Mouse (Mus musculus) C2C12 (cell line): ENCODE measurements around the gene Bag2. TPM values are rescaled to one million over a fixed set of nuclear protein-coding genes. Genes with fewer than 3 reads are reported as not detected.
A peak's percentile ranks its signal among the peaks of the same experiment; 100 is the strongest.
"Not testable (repeated sequence)": the region's sequence is repeated elsewhere in the genome, so short reads cannot be mapped to it uniquely, and the experiment has no call there.

Experiments
- H3K27me3 ChIP-seq: one replicate; pipeline ENCODE4 v1.6.1; 2011; ENCODE audit not compliant: control insufficient read depth, insufficient read depth, insufficient read length
- H3K36me3 ChIP-seq: one replicate; pipeline ENCODE4 v1.6.1; 2011; ENCODE audit not compliant: control insufficient read depth, insufficient read depth
- H3K4me3 ChIP-seq: one replicate; pipeline ENCODE4 v1.5.1; 2011; ENCODE audit warnings: mild to moderate bottlenecking, control low read depth; ENCODE audit not compliant: poor library complexity, insufficient read depth, severe bottlenecking
- H3K79me2 ChIP-seq: one replicate; pipeline ENCODE4 v1.6.1; 2011; ENCODE audit not compliant: control insufficient read depth, insufficient read depth
- H3K79me3 ChIP-seq: one replicate; pipeline ENCODE4 v1.6.1; 2011; ENCODE audit warnings: low read depth, control low read depth
- H3ac ChIP-seq: one replicate; pipeline ENCODE3; 2011; ENCODE audit warnings: low read depth; ENCODE audit not compliant: control insufficient read depth, insufficient read length
- CEBPB ChIP-seq: IDR thresholded peaks from one replicate; pipeline ENCODE4 v1.6.1; 2011; ENCODE audit warnings: low read depth, mild to moderate bottlenecking, control low read depth, moderate library complexity
- CTCF ChIP-seq: IDR thresholded peaks from one replicate; pipeline ENCODE4 v1.5.1; 2011; ENCODE audit not compliant: control insufficient read depth, insufficient read depth, insufficient read length
- FOSL1 ChIP-seq: IDR thresholded peaks from one replicate; pipeline ENCODE4 v1.8.0; 2011; ENCODE audit warnings: mild to moderate bottlenecking, low read length; ENCODE audit not compliant: poor library complexity, insufficient read depth, severe bottlenecking
- MAX ChIP-seq: IDR thresholded peaks from one replicate; pipeline ENCODE4 v1.6.1; 2011; ENCODE audit warnings: mild to moderate bottlenecking, control low read depth
- MYOD1 ChIP-seq: IDR thresholded peaks from one replicate; pipeline ENCODE4 v1.6.1; 2011; ENCODE audit warnings: low read depth; ENCODE audit not compliant: control insufficient read depth, insufficient read length
- MYOG ChIP-seq: IDR thresholded peaks from one replicate; pipeline ENCODE4 v1.6.1; 2011; ENCODE audit not compliant: control insufficient read depth, insufficient read length; ENCODE audit errors: extremely low read depth
- USF1 ChIP-seq: IDR thresholded peaks from one replicate; pipeline ENCODE4 v1.6.1; 2011; ENCODE audit warnings: low read depth, mild to moderate bottlenecking, control low read depth, moderate library complexity
- polyA plus RNA-seq: library from polyadenylated mRNA; unstranded; fragments of >200 nt; fragmentation: generic; extraction: Trizol; gene quantifications from one replicate; pipeline ENCODE4 v1.2.1, GENCODE M21; 2012; ENCODE audit warnings: missing spikeins

The Bag2 gene
- polyA plus RNA-seq, 1 experiment, result 52.0 TPM

DNA sequence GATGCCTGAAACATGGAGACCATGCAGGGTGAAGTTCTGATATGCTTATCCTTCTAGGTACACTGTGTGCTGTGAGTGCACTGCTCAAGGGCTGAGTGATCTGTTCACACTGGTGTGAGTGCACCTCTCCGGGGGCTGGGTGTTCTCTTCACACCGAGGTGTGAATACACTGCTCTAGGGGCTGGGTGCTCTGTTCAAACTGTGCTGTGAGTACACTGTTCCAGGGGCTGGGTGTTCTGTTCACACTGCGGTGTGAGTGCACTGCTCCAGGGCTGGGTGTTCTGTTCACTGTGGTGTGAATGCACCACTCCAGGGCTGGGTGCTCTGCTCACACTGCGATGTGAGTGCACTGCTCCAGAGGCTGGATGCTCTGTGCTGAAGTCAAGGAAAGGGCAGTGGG lies 11.7 kb downstream of the Bag2 start:
- H3ac ChIP-seq, result no peak overlapping the region
- H3K79me2 ChIP-seq, result peaks cover 9% of the 10 kb centered on the region
- peaks cover 28% of the 10 kb centered on the region for H3K36me3 ChIP-seq
- no peaks in the 10 kb centered on the region for H3K27me3 ChIP-seq
- TF ChIP-seq MYOD1, result no peak
- TF ChIP-seq MAX, result no peak
- TF ChIP-seq FOSL1, result no peak
- TF ChIP-seq CTCF, result no peak
- no peak for TF ChIP-seq CEBPB
- TF ChIP-seq MYOG, result no peak
- no peak for TF ChIP-seq USF1
- no peak overlapping the region for H3K4me3 ChIP-seq
- H3K79me3 ChIP-seq, result peaks cover 1% of the 10 kb centered on the region

DNA sequence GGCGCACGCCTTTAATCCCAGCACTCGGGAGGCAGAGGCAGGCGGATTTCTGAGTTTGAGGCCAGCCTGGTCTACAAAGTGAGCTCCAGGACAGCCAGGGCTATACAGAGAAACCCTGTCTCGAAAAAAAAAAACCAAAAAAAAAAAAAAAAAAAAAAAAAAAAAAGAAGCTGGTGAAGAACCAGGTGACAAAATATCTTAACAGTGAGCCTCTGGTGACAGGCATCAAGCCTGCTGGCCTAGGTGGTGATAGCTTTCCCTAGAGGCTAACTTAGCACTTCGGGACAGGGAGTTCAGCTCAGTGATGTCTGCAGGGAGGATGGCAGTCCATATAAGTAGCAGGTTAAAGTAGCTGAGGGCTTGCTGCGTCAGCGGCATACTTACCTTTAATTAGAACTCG lies 12.8 kb downstream of the Bag2 start:
- not testable (repeated sequence) for H3K79me2 ChIP-seq, H3K4me3 ChIP-seq, H3ac ChIP-seq, H3K27me3 ChIP-seq, H3K79me3 ChIP-seq
- H3K36me3 ChIP-seq, result peaks cover 35% of the 10 kb centered on the region

DNA sequence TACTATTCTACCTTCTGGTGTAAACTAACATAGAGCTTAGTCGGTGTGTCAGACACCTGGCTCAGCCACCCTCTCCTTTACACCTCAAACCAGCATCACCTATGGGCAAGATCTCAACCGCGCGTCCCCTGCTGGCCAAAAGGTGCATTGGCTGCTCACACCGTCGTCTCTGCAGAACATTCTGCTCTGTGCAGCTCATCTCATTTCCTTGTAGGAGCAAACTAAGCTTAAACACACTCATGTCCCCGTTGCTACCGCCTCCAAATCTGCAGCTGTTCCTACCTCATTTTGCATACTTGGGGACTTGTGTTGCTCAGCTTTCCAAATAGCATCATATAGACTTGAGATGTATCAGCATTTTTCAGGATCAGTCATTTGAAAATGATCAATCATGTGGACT lies 14.7 kb downstream of the Bag2 start:
- peak; percentile 72 for TF ChIP-seq CTCF
- no peak for TF ChIP-seq FOSL1
- no peak overlapping the region for H3K4me3 ChIP-seq
- H3ac ChIP-seq, result no peak overlapping the region
- no peaks in the 10 kb centered on the region for H3K27me3 ChIP-seq
- H3K36me3 ChIP-seq, result peaks cover 50% of the 10 kb centered on the region
- no peaks in the 10 kb centered on the region for H3K79me2 ChIP-seq
- H3K79me3 ChIP-seq, result no peaks in the 10 kb centered on the region

DNA sequence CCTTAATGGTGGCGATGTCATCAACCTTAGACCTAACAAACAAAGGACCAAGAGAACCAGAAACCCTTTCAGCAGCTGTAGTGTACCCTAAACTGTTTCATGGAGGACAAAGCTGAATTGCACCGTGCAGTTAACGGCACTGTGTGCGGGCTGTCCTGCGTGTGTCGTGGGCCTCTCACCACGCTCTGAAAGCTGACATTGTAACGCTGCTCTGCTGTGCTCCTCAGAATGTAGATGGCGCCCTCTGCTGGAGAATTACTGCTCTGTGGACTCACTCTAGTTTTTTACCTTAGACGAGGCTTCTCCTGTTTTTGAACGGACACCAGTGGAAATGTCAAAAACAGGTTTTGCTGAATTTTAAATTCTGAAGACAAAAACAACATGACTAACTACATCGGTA lies 18.3 kb downstream of the Bag2 start:
- H3K79me3 ChIP-seq, result no peaks in the 10 kb centered on the region
- no peaks in the 10 kb centered on the region for H3K79me2 ChIP-seq
- TF ChIP-seq MAX (no peak), CTCF (peak; percentile 81), MYOG (no peak), USF1 (no peak), MYOD1 (no peak)
- no peaks in the 10 kb centered on the region for H3K27me3 ChIP-seq
- no peak overlapping the region for H3K4me3 ChIP-seq
- no peak overlapping the region for H3ac ChIP-seq
- H3K36me3 ChIP-seq, result peaks cover 54% of the 10 kb centered on the region

DNA sequence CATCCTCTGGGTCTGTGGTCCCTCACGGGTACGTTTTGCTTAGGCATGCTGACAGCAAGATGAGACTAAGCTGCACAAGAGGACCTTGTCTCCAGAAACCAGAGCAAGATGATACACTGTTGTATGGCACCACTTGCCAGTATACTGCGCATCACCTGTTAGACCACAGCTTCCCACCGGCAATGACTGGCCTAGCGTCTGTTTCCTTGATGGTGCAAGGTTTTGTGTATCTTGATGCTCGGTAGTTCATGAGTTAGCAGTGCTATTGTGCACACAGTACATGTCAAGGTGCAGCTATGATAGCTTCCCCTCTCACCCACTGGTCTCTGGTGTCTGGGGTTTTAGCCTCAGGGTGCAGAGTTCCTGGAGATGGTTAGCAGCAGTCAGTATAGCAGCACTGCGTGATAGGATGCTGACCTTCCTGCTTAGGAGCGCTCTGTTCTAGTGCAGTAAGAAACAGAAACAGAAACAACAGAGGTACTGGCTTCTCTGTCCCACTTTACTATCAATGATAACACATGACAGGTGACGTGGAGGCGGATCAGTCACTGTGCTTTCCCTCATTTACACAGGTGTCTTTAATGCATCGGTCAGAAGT lies 18.8 kb downstream of the Bag2 start:
- TF ChIP-seq CEBPB, result no peak
- TF ChIP-seq MYOG, result no peak
- no peak for TF ChIP-seq MYOD1
- no peak for TF ChIP-seq MAX
- no peak for TF ChIP-seq CTCF
- TF ChIP-seq USF1, result no peak
- TF ChIP-seq FOSL1, result no peak
- Histone ChIP-seq H3ac (no peak overlapping the region), H3K79me2 (no peaks in the 10 kb centered on the region), H3K27me3 (no peaks in the 10 kb centered on the region), H3K4me3 (no peak overlapping the region), H3K36me3 (peaks cover 57% of the 10 kb centered on the region), H3K79me3 (no peaks in the 10 kb centered on the region)

DNA sequence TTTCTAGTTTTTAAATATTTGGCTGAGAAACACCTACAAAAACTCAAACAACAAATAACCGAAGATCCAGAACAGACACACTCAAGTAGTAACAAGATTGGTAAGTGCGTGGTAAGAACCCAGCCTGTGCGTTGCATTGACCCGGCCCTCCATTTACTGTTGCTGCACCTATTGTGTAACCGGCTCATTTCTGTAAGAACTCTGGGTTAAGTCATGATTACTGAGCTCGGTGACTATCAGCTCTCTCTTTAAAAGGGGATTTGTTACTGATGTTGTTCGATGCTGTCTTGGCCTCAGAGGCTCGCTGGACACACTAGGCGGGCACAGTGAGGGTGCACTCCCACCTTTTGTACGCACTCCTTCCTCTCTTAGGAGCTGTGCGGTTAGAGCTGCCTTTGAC lies 19.3 kb downstream of the Bag2 start:
- no peak for TF ChIP-seq CEBPB
- no peak for TF ChIP-seq CTCF
- no peak for TF ChIP-seq USF1
- TF ChIP-seq FOSL1, result no peak
- no peak for TF ChIP-seq MYOD1
- Histone ChIP-seq H3K79me2 (no peaks in the 10 kb centered on the region), H3K4me3 (no peak overlapping the region)

More for the DNA sequence above, 19.3 kb downstream of the Bag2 start:
- Histone ChIP-seq H3K36me3 (peaks cover 57% of the 10 kb centered on the region), H3K79me3 (no peaks in the 10 kb centered on the region), H3ac (no peak overlapping the region), H3K27me3 (no peaks in the 10 kb centered on the region)
